Mouse (Mus musculus): ENCODE results near the gene Ddx58. TPM values are rescaled to one million over a fixed set of nuclear protein-coding genes. Genes with fewer than 3 reads are reported as not detected.

Gene Ddx58
- total and polyA plus RNA-seq, 2 experiments from 2014 or later: 3.0 to 6.4 TPM

GRCm38 (mm10) chr4:40218382-40218781 is 21.2 kb downstream of the Ddx58 start:
- peak; percentile 34; the same call in 1 of the 2 replicates for ATAC-seq (ENCODE audit: low FRiP score)
- Histone ChIP-seq H3K4me1 (ENCODE audit: insufficient read depth, low read length) (no peaks in the 10 kb centered on the region), H3K9ac (replicated peaks; ENCODE audit: low read length, poor library complexity, severe bottlenecking) (no peak overlapping the region), H3K4me3 (ENCODE audit: low read depth, low read length) (no peak overlapping the region), H3K27ac (ENCODE audit: low read depth, low read length) (no peak overlapping the region), H3K9me3 (ENCODE audit: low read length) (no peaks in the 10 kb centered on the region), H3K36me3 (ENCODE audit: insufficient read depth, low read length) (no peaks in the 10 kb centered on the region), H3K4me2 (ENCODE audit: low read depth, low read length, poor library complexity, severe bottlenecking) (no peak overlapping the region), H3K27me3 (ENCODE audit: insufficient read depth, low read length) (no peaks in the 10 kb centered on the region)
- WGBS: 82% methylated on average over 7 of the region's 7 CpGs
- peak; percentile 64 for TF ChIP-seq CTCF (IDR thresholded peaks at IDR 0.05)
- peak; percentile 48 for DNase-seq (ENCODE audit: low spot score)

GRCm38 (mm10) chr4:40217910-40218309 is 21.7 kb downstream of the Ddx58 start:
- Histone ChIP-seq H3K27me3 (ENCODE audit: insufficient read depth, low read length) (no peaks in the 10 kb centered on the region), H3K4me2 (ENCODE audit: low read depth, low read length, poor library complexity, severe bottlenecking) (no peak overlapping the region), H3K4me1 (ENCODE audit: insufficient read depth, low read length) (no peaks in the 10 kb centered on the region), H3K9me3 (ENCODE audit: low read length) (no peaks in the 10 kb centered on the region), H3K4me3 (ENCODE audit: low read depth, low read length) (no peak overlapping the region), H3K36me3 (ENCODE audit: insufficient read depth, low read length) (no peaks in the 10 kb centered on the region), H3K9ac (replicated peaks; ENCODE audit: low read length, poor library complexity, severe bottlenecking) (no peak overlapping the region), H3K27ac (ENCODE audit: low read depth, low read length) (no peak overlapping the region)
- no peak for ATAC-seq (ENCODE audit: low FRiP score)
- TF ChIP-seq CTCF (IDR thresholded peaks at IDR 0.05): no peak
- WGBS: 56% methylated on average over 3 of the region's 3 CpGs
- no peak for DNase-seq (ENCODE audit: low spot score)

DNA sequence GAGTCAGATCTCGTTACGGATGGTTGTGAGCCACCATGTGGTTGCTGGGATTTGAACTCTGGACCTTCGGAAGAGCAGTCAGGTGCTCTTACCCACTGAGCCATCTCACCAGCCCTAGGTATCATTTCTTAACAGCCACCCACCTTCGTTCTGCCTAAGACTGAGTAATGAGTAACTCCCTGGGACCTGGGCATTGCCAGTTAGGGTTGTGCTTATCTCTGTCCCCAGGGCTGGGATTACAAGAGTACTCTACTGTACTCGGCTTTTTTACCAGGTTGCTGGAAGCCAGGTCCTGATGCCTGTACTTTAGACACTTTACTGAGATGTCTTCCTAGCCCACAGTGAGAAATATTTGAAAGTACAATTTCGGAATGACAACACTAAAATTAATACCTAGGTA is 27.5 kb downstream of the Ddx58 start:
- no peaks in the 10 kb centered on the region for H3K4me1 ChIP-seq (ENCODE audit: insufficient read depth, low read length)
- no peak overlapping the region for H3K9ac ChIP-seq (replicated peaks; ENCODE audit: low read length, poor library complexity, severe bottlenecking)
- no peaks in the 10 kb centered on the region for H3K36me3 ChIP-seq (ENCODE audit: insufficient read depth, low read length)
- no peak for DNase-seq (ENCODE audit: low spot score)
- WGBS: 87% methylated on average over 4 of the region's 6 CpGs
- no peak overlapping the region for H3K4me2 ChIP-seq (ENCODE audit: low read depth, low read length, poor library complexity, severe bottlenecking)
- H3K27ac ChIP-seq (ENCODE audit: low read depth, low read length): no peak overlapping the region
- ATAC-seq (ENCODE audit: low FRiP score): no peak
- H3K9me3 ChIP-seq (ENCODE audit: low read length): no peaks in the 10 kb centered on the region
- TF ChIP-seq CTCF (IDR thresholded peaks at IDR 0.05): no peak
- H3K27me3 ChIP-seq (ENCODE audit: insufficient read depth, low read length): no peaks in the 10 kb centered on the region
- H3K4me3 ChIP-seq (ENCODE audit: low read depth, low read length): no peak overlapping the region

- no peaks in the 10 kb centered on the region for H3K4me1 ChIP-seq (ENCODE audit: insufficient read depth, low read length)
- 69% methylated on average over 5 of the region's 5 CpGs for WGBS
- ATAC-seq (ENCODE audit: low FRiP score): no peak
Observed at GRCm38 (mm10) chr4:40207701-40208100, 31.9 kb downstream of the Ddx58 start.

DNA sequence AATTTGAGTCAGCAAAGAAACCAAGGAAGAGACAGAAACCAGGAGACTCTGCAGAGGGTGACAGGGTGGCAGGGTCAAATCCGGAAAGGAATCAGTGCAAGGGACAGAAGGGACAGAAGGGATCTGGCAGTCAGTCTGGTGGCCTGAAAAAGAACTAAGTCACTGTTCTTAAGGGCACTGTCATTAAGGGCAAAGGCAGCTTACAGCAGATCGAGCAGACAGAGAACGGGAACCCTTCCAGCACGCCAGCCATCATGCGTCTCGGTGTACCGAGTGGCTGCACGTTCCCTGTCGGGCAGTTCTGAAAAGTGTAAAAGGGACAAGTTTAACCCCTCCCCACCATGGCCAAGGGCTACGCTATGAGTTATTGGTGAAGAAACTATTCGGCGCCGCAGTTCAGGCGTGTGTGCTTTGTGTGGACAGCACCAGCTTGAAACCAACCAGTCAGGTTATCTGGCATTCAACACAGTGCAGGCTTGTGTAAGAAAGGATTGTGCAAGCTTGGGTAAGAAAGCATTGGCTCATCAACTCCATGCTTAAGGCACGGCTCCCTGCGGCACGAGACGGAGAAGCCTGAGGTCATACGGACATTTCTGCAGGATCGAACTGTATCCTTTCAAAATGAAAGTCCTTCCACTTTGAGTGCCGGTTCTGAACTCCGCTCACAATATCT is 34.3 kb downstream of the Ddx58 start:
- H3K4me2 ChIP-seq (ENCODE audit: low read depth, low read length, poor library complexity, severe bottlenecking): no peak overlapping the region
- ATAC-seq (ENCODE audit: low FRiP score) (no peak), DNase-seq (ENCODE audit: low spot score) (no peak)
- 94% methylated on average over 22 of the region's 22 CpGs for WGBS
- H3K36me3 ChIP-seq (ENCODE audit: insufficient read depth, low read length): peaks cover 9% of the 10 kb centered on the region; the same call in 1 of the 2 replicates
- H3K9me3 ChIP-seq (ENCODE audit: low read length): no peaks in the 10 kb centered on the region
- H3K27ac ChIP-seq (ENCODE audit: low read depth, low read length): no peak overlapping the region
- H3K4me1 ChIP-seq (ENCODE audit: insufficient read depth, low read length): no peaks in the 10 kb centered on the region
- H3K9ac ChIP-seq (replicated peaks; ENCODE audit: low read length, poor library complexity, severe bottlenecking): no peak overlapping the region
- H3K27me3 ChIP-seq (ENCODE audit: insufficient read depth, low read length): no peaks in the 10 kb centered on the region
- H3K4me3 ChIP-seq (ENCODE audit: low read depth, low read length): no peak overlapping the region
- TF ChIP-seq CTCF (IDR thresholded peaks at IDR 0.05): no peak

More at GRCm38 (mm10) chr4:40207701-40208100, 31.9 kb downstream of the Ddx58 start:
- no peak overlapping the region for H3K9ac ChIP-seq (replicated peaks; ENCODE audit: low read length, poor library complexity, severe bottlenecking)
- DNase-seq (ENCODE audit: low spot score): no peak
- H3K27ac ChIP-seq (ENCODE audit: low read depth, low read length): no peak overlapping the region
- no peak overlapping the region for H3K4me2 ChIP-seq (ENCODE audit: low read depth, low read length, poor library complexity, severe bottlenecking)
- peaks cover 2% of the 10 kb centered on the region; the same call in 1 of the 2 replicates for H3K36me3 ChIP-seq (ENCODE audit: insufficient read depth, low read length)
- no peak for TF ChIP-seq CTCF (IDR thresholded peaks at IDR 0.05)
- no peaks in the 10 kb centered on the region for H3K9me3 ChIP-seq (ENCODE audit: low read length)
- H3K4me3 ChIP-seq (ENCODE audit: low read depth, low read length): no peak overlapping the region
- no peaks in the 10 kb centered on the region for H3K27me3 ChIP-seq (ENCODE audit: insufficient read depth, low read length)

- Histone ChIP-seq H3K9ac (replicated peaks; ENCODE audit: low read length, poor library complexity, severe bottlenecking) (no peak overlapping the region), H3K4me2 (ENCODE audit: low read depth, low read length, poor library complexity, severe bottlenecking) (no peak overlapping the region), H3K9me3 (ENCODE audit: low read length) (no peaks in the 10 kb centered on the region), H3K4me3 (ENCODE audit: low read depth, low read length) (no peak overlapping the region), H3K27ac (ENCODE audit: low read depth, low read length) (no peak overlapping the region), H3K36me3 (ENCODE audit: insufficient read depth, low read length) (peaks cover 10% of the 10 kb centered on the region; the same call in 1 of the 2 replicates), H3K27me3 (ENCODE audit: insufficient read depth, low read length) (no peaks in the 10 kb centered on the region), H3K4me1 (ENCODE audit: insufficient read depth, low read length) (no peaks in the 10 kb centered on the region)
- WGBS: 95% methylated on average over 3 of the region's 3 CpGs
- no peak for TF ChIP-seq CTCF (IDR thresholded peaks at IDR 0.05)
- no peak for DNase-seq (ENCODE audit: low spot score)
- no peak for ATAC-seq (ENCODE audit: low FRiP score)
Observed at GRCm38 (mm10) chr4:40204374-40204773, 35.3 kb downstream of the Ddx58 start.

Measured in midbrain, postnatal 0 days (tissue).